Mouse (Mus musculus) embryonic facial prominence, embryonic 14.5 days (tissue): ENCODE data around the gene Slc39a10. TPM values are rescaled to one million over a fixed set of nuclear protein-coding genes. Genes with fewer than 3 reads are reported as not detected.
"Not testable (repeated sequence)": the region's sequence is repeated elsewhere in the genome, so short reads cannot be mapped to it uniquely, and the experiment has no call there.

ENCODE experiments used
- ATAC-seq: fragments of 200-750 bp; cut with Nextera tagmentation; 2 replicates; pipeline ENCODE4 v1.8.0; 2017; ENCODE audit warnings: low read depth, moderate number of reproducible peaks, moderate TSS enrichment
- DNase-seq: peaks from one replicate; pipeline ENCODE4 v3.0.0-alpha.2; 2015; ENCODE audit warnings: low spot score
- H3K27ac ChIP-seq: fragments of 300-500 bp; sonication (generic); replicated peaks from 2 replicates; pipeline ENCODE4 v1.5.1; 2014; ENCODE audit warnings: low read depth, mild to moderate bottlenecking, low read length, moderate library complexity
- H3K27me3 ChIP-seq: fragments of 300-500 bp; sonication (generic); replicated peaks from 2 replicates; pipeline ENCODE4 v1.6.1; 2014; ENCODE audit warnings: low read length; ENCODE audit not compliant: control insufficient read depth, insufficient read depth
- H3K36me3 ChIP-seq: fragments of 300-500 bp; sonication (generic); 2 replicates; pipeline ENCODE4 v1.6.1; 2014; ENCODE audit warnings: low read length, mixed read lengths; ENCODE audit not compliant: control insufficient read depth, insufficient read depth
- H3K4me1 ChIP-seq: fragments of 300-500 bp; sonication (generic); 2 replicates; pipeline ENCODE4 v1.6.1; 2014; ENCODE audit warnings: antibody characterized with exemption, low read length; ENCODE audit not compliant: control insufficient read depth, insufficient read depth
- H3K4me2 ChIP-seq: fragments of 300-500 bp; sonication (generic); 2 replicates; pipeline ENCODE4 v1.6.1; 2014; ENCODE audit warnings: low read depth, mild to moderate bottlenecking, low read length, moderate library complexity, mixed read lengths
- H3K4me3 ChIP-seq: fragments of 300-500 bp; sonication (generic); 2 replicates; pipeline ENCODE4 v1.5.1; 2014; ENCODE audit warnings: low read depth, mild to moderate bottlenecking, low read length
- H3K9ac ChIP-seq: fragments of 300-500 bp; sonication (generic); 2 replicates; pipeline ENCODE4 v1.6.1; 2014; ENCODE audit warnings: low read depth, mild to moderate bottlenecking, low read length, moderate library complexity, mixed read lengths
- H3K9me3 ChIP-seq: fragments of 300-500 bp; sonication (generic); 2 replicates; pipeline ENCODE4 v1.6.1; 2016; ENCODE audit warnings: low read length; ENCODE audit not compliant: control insufficient read depth
- WGBS: fragments of 180-500 bp; shearing (Covaris S2); extraction: QIAGEN DNeasy Blood & Tissue Kit; methylation state at CpG from one replicate; pipeline ENCODE4 v1.1.7; 2014; 5-methylcytosine and 5-hydroxymethylcytosine counted together
- polyA plus RNA-seq: library from polyadenylated mRNA; unstranded; fragments of >200 nt; fragmentation: Nextera tagmentation; extraction: Ambion mirVana; gene quantifications from 2 replicates; pipeline ENCODE4 v1.2.1, GENCODE M21; 2014

The Slc39a10 gene
- polyA plus RNA-seq, 1 experiment from 2014 or later: 49.9 TPM

DNA sequence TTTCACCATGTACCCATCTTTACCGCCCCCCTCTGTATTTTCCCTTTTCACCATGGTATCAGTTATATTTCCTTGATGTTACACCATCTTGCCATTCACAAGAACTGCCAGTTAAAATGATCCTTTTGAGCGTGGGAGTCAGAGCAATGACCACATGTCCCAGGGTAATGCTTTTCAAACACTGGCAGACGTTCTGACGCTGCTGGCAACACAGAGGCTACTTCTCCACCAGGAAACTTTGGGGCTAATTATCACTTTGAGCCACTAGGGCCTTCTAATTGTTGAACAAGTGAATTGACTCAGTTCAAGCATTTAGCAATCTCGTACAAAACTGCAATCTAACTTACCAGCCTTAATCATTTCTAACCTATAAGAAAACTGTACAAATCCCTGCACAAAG lies 47.4 kb downstream of the Slc39a10 start:
- Histone ChIP-seq H3K9ac (no peak overlapping the region), H3K4me2 (no peak overlapping the region), H3K27ac (no peak overlapping the region), H3K27me3 (no peaks in the 10 kb centered on the region), H3K4me3 (no peak overlapping the region), H3K4me1 (0 out of 2 replicates have a peak, but pooled peaks cover 4% of the 10 kb centered on the region), H3K9me3 (no peaks in the 10 kb centered on the region), H3K36me3 (no peaks in the 10 kb centered on the region)
- ATAC-seq (no peak), DNase-seq (no peak)
- 48% methylated on average over 5 of the region's 5 CpGs for WGBS

DNA sequence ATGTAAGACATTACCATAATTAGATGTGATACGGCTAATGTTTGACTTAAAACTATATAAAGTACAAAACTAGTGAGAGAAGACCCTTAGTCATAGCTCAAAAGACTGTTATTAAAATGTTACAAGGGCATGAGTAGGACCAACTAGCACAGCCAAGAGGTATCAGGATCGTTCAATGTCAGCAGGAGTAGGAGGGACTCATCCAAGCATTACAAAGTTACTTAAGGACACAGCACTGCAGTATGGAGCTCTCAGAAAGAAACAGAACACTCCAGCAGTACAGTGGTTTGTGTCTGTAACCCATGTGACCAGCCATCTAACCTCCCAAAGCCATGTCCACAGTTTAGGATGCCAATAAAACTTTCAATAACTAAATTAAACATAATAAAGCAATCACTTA lies 48.4 kb downstream of the Slc39a10 start:
- Histone ChIP-seq H3K4me3 (no peak overlapping the region), H3K4me1 (no peaks in the 10 kb centered on the region), H3K4me2 (no peak overlapping the region), H3K36me3 (no peaks in the 10 kb centered on the region), H3K9me3 (no peaks in the 10 kb centered on the region), H3K9ac (no peak overlapping the region), H3K27me3 (no peaks in the 10 kb centered on the region), H3K27ac (no peak overlapping the region)
- WGBS: 88% methylated on average over 2 of the region's 2 CpGs
- DNase-seq (no peak), ATAC-seq (no peak)

DNA sequence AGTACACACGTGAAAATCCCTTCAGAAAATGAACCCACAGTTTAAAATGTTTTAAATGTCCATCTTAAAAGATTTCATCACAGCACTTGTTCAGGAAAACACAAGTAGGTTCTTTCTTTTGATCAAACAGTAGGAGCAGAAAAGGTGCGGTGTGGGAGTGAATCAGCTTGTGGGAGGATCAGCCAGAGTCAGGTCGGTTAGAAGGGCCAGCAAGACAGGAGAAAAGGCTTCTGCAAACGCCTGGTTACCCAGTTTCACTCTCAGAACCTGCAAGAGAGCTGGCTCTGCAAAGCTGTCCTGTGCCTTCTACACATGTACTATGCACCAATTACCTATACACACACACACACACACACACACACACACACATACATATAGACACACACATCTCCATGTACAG lies 49.2 kb downstream of the Slc39a10 start:
- DNase-seq: no peak
- Histone ChIP-seq H3K4me1 (no peaks in the 10 kb centered on the region), H3K4me2 (no peak overlapping the region), H3K9me3 (no peaks in the 10 kb centered on the region), H3K36me3 (no peaks in the 10 kb centered on the region), H3K4me3 (no peak overlapping the region), H3K9ac (no peak overlapping the region), H3K27ac (no peak overlapping the region), H3K27me3 (no peaks in the 10 kb centered on the region)
- no peak for ATAC-seq
- WGBS: 64% methylated on average over 4 of the region's 4 CpGs

DNA sequence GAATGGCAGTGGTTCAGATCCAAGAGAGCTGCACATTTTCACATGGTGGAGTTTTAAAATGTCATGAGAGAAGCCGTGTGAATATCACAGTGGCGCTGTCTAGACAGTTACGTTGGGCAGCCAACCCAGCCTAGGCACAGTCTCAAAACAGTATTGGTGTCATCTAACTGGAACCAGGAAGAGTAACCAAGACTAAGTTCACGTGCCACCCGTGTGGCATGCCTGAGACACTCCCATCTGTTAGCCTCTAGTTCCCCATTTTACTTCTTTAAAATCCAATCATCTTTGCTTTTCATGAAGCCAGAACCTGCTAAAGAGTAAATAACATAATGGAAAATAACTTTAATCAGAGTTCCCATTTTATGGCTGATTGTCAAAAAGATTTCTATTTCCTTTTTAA lies 60.7 kb downstream of the Slc39a10 start:
- WGBS: 93% methylated on average over 5 of the region's 5 CpGs
- H3K4me1 ChIP-seq: no peaks in the 10 kb centered on the region
- H3K36me3 ChIP-seq: peaks cover 32% of the 10 kb centered on the region
- no peak overlapping the region for H3K4me3 ChIP-seq
- DNase-seq (no peak), ATAC-seq (no peak)
- no peak overlapping the region for H3K4me2 ChIP-seq
- no peak overlapping the region for H3K9ac ChIP-seq
- no peak overlapping the region for H3K27ac ChIP-seq
- H3K27me3 ChIP-seq: no peaks in the 10 kb centered on the region
- no peaks in the 10 kb centered on the region for H3K9me3 ChIP-seq

DNA sequence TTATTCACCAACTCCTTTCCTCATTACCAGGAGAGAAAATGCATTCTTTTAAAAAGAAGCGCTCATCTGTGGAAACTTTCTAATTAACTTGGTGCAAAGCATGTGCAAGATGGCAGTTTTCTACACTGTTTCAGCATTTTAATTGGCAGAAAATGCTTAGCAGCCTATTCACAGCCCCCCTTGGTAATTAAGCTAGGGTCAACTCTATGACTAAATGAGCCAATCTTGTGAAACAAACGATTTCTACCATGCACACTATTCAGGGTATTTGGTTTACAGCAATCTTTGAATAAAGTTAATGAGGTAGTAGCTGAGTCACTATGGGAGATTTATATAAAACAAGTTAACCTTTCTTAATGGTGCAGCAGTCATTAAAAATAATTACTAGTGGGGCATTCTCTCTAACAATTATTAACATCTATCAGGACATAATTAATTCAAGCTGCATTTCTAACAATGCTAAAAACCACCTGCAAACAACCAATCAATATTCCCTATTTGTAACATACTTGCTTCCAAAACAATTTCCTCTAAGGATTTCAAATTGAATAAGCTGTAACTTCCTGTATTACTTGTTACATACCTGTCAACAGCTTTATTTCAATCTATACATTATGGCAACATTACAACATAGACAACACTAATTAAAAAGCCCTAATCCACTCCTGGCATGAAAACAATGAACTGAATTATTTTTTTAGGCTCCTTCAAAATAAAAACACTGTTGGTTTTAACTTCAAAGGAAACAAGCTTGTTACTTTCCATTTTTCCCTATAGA lies 62.4 kb downstream of the Slc39a10 start:
- WGBS: 72% methylated on average over 2 of the region's 2 CpGs
- peaks cover 35% of the 10 kb centered on the region for H3K36me3 ChIP-seq
- no peak overlapping the region for H3K27ac ChIP-seq
- ATAC-seq (peak; percentile 67), DNase-seq (peak; percentile 56)
- no peaks in the 10 kb centered on the region for H3K27me3 ChIP-seq
- no peak overlapping the region for H3K4me3 ChIP-seq
- no peak overlapping the region for H3K4me2 ChIP-seq
- H3K9ac ChIP-seq: no peak overlapping the region
- no peaks in the 10 kb centered on the region for H3K4me1 ChIP-seq
- no peaks in the 10 kb centered on the region for H3K9me3 ChIP-seq

DNA sequence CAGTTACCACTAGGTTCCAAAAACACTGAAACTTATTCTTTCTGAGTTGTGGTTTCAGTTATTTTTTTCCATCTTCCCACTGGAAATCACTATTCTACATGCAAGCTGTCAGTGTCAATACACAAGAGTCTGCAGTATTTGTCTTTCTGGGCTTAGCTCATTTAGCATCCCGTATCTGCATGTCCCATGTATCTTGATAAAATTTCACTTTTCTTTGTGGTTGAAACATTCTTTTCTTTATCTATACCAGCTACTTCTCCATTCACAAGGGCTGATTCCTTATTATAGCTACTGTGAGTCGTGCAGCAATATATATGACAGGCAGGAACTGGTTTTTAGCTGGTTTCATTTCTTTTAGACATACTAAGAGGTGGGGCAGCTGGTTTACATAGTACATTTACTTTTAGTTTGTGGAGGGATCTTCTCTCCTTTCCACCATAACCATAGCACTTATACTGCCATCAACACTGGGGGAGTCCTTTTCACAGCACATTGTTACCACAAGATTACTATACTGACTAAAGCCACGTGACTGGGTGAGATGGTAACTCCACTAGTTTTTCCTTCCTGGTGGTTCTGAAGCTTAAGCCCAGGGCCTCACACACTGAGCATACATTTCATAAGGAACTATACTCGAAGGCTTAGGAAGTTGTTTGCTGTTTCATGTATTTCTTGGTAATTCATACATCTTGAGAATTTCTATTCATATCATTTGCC lies 70.2 kb downstream of the Slc39a10 start:
- no peak for ATAC-seq
- H3K4me2 ChIP-seq: no peak overlapping the region
- no peak overlapping the region for H3K27ac ChIP-seq
- H3K4me1 ChIP-seq: no peaks in the 10 kb centered on the region
- H3K9me3 ChIP-seq: no peaks in the 10 kb centered on the region
- H3K36me3 ChIP-seq: peaks cover 74% of the 10 kb centered on the region
- H3K9ac ChIP-seq: no peak overlapping the region
- no peak for DNase-seq
- no peak overlapping the region for H3K4me3 ChIP-seq
- 88% methylated on average over 4 of the region's 4 CpGs for WGBS
- H3K27me3 ChIP-seq: no peaks in the 10 kb centered on the region

DNA sequence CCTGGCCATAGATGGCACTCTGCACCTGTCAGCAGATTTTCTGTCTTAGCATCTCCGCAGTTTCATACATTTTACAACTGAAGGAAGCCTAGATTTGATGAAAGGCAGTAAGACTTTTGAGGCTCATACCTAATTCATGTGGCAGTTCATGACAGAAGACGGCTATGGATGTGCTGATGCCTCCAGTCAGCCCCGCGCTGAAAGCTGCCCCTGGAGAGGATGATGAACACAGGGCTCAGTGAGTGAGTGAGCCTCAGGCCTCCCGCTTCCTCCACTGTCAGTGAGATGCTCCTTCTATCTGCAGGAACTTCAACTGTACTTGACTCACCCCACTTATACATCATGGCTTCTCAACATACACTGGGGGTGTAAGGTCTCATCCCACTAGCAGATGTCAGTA lies 74.7 kb downstream of the Slc39a10 start:
- Histone ChIP-seq H3K4me2 (no peak overlapping the region), H3K36me3 (peaks cover 58% of the 10 kb centered on the region), H3K4me3 (no peak overlapping the region), H3K4me1 (no peaks in the 10 kb centered on the region), H3K27me3 (no peaks in the 10 kb centered on the region), H3K27ac (no peak overlapping the region), H3K9ac (no peak overlapping the region), H3K9me3 (no peaks in the 10 kb centered on the region)
- 95% methylated on average over 5 of the region's 5 CpGs for WGBS
- DNase-seq (no peak), ATAC-seq (no peak)

DNA sequence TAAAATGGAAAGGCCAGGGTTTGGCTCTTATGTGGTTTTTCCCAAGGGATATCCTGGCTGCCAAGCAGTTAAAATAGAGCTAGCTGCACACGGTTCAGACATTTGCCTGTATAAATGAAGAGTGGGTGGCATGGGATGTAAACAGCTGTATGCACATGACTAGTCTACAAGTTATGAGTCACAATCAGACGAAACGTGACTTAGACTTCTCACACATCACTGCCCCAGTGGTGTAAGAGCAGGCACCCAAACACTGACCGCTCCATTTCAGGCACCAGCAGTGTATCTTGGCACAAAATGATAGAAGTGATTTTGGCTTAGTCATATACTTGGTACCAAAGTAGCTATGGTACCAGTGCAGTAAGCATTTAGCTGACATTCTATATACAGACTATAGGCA lies 84.0 kb downstream of the Slc39a10 start:
- H3K27me3 ChIP-seq, H3K4me1 ChIP-seq, H3K27ac ChIP-seq, DNase-seq, H3K4me2 ChIP-seq, H3K9ac ChIP-seq, H3K4me3 ChIP-seq, ATAC-seq, H3K9me3 ChIP-seq: not testable (repeated sequence)
- H3K36me3 ChIP-seq: peaks cover 27% of the 10 kb centered on the region
- 79% methylated on average over 4 of the region's 4 CpGs for WGBS
